Mouse (Mus musculus): ENCODE results near the gene Gm14085. TPM values are rescaled to one million over a fixed set of nuclear protein-coding genes. Genes with fewer than 3 reads are reported as not detected.

The Gm14085 gene
- total RNA-seq, 2 experiments from 2014 or later: 0.10 to 0.20 TPM

DNA sequence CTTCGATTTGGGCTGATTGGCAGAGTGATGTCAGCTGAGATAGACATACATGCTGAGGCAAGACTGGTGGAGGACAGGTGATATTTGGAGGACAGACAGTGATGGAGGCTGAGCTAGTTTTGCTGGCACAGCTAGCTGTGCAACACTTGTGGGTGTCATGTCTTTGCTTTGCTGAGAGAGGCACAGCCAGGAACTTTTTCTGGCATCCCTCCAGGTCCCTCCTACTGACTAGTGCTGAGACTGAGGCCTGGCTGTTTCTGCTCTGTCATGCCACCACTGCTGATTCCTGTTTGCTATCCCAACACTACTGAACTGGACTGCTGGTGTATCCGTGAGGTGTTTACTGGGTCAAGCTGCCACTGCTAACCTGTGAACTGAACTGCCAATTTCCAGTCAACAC, 48.6 kb downstream of the Gm14085 start:
- DNase-seq: no peak
- intact Hi-C loops (cut with DNase I; ENCODE audit: low total_unique reads): no loop called here

DNA sequence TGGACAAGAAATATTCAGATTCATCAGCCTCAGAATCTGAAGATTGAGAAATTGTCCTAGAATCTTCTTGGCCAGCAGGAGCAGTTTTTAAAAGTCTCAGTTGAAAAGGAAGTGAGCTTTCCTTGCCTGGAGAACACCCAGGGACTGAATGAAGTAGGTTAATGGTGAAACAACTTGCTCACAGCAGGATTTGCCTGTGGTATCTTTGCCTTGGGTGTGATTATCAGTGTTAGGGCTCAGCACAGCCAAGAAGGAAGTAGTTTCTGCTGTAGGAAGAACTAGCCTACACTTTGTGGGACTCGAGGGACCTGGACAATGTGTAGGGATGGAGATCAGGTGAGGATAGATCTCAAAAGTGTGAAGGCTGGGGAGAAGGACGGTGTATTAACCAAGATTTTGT, 49.9 kb downstream of the Gm14085 start:
- intact Hi-C loops (cut with DNase I; ENCODE audit: low total_unique reads): no loop called here
- DNase-seq: no peak

DNA sequence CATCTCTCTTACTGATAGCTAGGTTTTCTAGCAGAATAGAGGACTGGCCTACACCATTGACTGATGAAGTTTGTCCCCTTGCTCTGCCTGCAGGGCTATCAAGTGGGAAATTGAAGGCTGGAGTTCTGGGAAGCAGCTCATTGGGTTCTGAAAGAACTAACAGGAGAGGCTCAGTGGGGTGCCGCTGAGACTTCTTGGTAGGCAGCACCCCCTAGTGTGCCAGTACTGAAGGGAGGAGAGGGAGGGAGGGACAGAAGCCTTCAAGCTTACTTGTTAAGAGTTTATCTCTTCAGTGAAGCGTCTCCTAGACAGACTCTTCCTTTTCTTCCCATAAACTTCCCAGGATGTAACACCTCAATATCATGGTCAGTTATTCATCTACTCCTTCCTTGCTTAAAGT, 73.6 kb downstream of the Gm14085 start:
- DNase-seq: peak; percentile 30
- intact Hi-C loops (cut with DNase I; ENCODE audit: low total_unique reads): loop anchor here (5.0 kb wide), 1 partner anchor 176 kb away; no protein-coding TSS in a partner anchor

DNA sequence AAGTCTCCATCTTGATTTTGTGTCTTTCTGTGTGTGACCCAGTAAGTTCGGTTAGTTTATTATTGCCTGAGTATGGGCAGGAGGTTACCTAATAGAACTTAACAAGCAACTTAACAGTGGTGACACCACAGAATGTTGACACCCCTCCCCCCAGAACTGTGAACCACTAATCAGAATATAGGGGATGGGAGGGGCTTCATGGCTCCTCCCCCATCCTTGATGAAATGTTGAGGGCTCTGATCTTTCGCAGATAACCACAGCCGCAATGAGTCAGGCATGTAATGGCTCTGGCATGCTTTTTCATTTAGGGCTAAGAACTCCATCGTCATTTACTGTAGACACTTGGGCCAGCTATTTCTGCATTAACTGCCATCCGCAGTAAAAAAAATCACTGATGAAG, 76.5 kb downstream of the Gm14085 start:
- no peak for DNase-seq
- intact Hi-C loops (cut with DNase I; ENCODE audit: low total_unique reads): no loop called here

DNA sequence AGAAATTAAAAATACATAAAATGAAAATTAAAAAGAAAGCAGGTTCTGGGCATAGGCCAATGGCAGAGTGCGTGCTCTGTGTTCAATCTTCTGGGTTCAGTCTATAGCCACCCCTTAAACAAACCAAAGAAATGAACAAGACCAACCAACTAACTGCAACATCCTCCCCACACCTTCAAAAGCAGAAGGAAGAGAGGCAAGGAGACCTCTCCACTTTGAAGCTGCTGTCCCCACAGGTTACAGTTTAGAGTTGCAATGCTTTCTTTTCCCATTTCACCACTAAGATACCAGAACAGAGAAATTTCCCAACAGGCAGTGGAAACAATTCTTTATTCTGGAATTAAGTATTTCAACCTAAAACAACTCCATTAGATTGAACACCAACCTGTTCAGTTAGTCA, 77.5 kb downstream of the Gm14085 start:
- DNase-seq: no peak
- intact Hi-C loops (cut with DNase I; ENCODE audit: low total_unique reads): no loop called here

DNA sequence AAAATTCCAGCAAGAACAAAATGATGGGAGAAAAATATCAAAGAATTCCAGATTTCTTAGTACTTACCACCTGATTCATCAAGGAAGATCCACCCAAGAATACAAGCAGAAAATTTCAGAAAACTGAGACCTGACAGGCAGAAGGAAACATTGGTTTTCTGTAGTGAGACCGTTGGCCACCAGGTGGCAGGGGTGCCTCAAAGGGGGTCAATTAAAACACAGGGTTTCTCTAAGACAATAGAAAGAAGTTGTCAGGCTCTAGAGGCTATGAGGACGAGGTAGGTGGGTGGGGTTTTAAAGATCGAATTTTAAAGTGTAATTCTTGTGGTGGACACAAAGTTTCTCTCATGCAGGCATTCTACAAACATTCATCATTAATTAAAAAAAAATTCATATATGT, 84.7 kb downstream of the Gm14085 start:
- DNase-seq: peak; percentile 56
- intact Hi-C loops (cut with DNase I; ENCODE audit: low total_unique reads): no loop called here

DNA sequence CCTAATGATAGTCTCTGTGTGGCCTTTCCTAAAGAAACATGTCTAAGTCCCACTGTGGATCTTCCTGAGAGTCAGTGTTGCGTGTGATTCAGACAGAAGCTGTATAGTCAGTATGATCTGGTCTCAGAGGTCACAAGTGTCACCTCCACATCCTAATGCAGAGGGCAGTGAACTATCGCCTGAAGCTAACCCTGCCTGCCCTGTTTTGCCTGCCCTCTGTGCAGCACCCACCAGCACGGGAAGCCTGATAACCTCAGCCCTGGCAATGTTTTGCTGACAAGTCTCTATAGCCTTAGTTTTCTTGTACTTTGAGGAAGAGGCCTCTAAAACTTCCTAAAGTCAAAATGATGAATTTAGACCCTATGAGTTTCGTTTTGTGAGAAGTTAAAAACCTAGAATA, 85.7 kb downstream of the Gm14085 start:
- intact Hi-C loops (cut with DNase I; ENCODE audit: low total_unique reads): loop anchor here (5.0 kb wide), 1 partner anchor 37 kb away; no protein-coding TSS in a partner anchor
- no peak for DNase-seq

DNA sequence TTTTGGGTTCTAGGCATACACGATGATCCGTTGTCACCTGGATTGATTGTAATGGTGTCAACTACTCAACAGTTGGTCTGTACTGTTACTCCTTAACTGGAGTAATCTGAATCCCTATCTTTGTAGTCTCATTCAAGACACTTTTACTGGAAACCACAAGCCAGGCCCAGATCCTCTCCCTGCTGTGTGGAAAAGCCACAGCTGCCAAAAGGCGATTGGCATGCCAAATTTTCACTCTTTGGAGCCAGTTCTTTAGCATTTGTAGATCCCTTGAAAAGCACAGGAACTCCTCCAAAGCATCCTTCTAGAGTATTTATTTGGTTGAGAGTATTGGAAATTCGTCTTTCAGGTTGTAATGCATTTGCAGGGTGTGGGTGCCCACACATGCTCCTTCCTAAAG, 86.6 kb downstream of the Gm14085 start:
- intact Hi-C loops (cut with DNase I; ENCODE audit: low total_unique reads): loop anchor here (5.0 kb wide), 1 partner anchor 36 kb away; no protein-coding TSS in a partner anchor
- no peak for DNase-seq

DNA sequence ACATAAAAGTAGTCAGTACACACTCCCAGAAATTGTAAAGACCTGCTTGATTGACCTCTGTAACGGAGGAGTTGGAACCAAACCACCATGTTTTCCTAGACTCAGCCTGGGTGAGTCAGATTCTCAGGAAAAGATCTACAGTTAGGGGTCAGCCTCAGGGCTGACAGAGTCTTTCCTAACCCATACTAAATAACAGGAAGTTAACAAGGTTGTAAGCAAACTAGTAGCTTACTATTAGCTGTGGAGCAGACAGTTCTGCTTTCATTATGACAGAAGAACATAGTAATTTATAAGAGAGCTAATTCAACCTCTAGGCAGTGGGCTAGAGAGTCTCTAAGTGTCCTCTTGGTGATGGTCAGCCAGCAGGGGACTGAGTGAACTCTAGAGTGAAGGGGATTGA, 87.7 kb downstream of the Gm14085 start:
- DNase-seq: no peak
- intact Hi-C loops (cut with DNase I; ENCODE audit: low total_unique reads): loop anchor here (5.0 kb wide), 1 partner anchor 35 kb away; no protein-coding TSS in a partner anchor

DNA sequence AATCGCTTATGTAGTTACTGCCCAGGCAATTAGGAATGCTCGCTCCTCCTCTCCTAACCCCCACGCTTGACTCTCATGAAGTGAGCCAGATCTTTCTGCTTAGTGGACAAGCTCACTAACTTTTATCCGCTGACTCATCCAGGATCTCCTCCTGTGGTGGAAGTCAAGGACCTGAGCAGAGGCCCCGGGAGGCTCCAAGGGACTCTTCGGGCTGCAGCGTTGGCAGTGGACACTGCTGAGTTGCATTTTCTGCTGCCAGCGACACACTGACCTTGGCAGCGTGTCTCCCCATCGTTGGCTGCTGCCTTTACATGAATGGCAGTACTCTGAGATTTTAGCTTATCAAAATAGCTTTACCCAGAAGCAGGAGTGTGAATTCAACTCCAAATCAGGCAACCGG, 90.7 kb downstream of the Gm14085 start:
- peak; percentile 62 for DNase-seq
- intact Hi-C loops (cut with DNase I; ENCODE audit: low total_unique reads): no loop called here

DNA sequence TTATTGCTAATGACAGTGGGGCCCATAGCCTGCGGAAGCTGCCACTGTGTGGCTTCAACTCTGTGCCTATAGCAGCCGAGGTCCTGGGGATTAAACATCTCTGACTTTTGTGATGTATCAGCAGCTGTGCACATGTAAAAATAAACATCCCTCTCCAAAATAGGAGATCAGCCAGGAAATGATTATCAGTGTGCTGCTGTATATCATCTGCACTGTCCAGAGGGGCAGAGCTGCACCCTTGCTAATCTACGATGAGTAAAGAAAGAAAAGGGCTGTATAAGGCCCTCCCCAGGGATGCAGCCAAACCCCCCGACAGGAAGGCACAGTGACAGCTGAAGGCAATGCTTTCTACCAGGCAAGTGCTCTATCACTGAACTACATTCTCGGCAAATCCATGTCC, 91.6 kb downstream of the Gm14085 start:
- DNase-seq: no peak
- intact Hi-C loops (cut with DNase I; ENCODE audit: low total_unique reads): no loop called here

DNA sequence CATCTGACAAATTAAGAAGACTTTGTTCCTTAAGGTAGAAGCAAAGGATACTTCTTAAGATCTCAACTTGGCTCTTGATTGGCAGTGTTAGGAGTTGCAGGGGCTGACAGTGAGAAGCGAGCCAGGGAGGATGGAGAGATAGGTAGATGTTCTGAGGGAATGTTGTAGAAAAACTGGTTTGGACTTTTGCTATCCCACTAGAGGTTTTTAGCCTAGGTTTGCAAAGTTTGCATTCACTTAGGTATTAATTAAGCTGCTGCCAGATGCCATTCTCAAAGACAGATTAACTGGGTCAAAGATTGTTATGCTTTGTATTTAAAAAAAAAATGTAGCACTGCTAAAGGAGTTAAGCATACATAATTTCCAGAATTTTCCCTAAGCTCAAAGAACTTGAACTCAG, 92.6 kb downstream of the Gm14085 start:
- DNase-seq: no peak
- intact Hi-C loops (cut with DNase I; ENCODE audit: low total_unique reads): no loop called here

Other genes with a start within 250 kb of the Gm14085 start
- under 1 TPM; 0.13 to 0.18 TPM for gene Duox2, start 186.5 kb upstream of the Gm14085 start, total RNA-seq (2021)
- not detected for gene Duoxa2, start 186.0 kb upstream of the Gm14085 start, total RNA-seq (2021)
- under 1 TPM; 0.42 to 0.53 TPM for gene Duoxa1, start 171.2 kb upstream of the Gm14085 start, total RNA-seq (2021)
- gene Duox1, start 169.3 kb upstream of the Gm14085 start, total RNA-seq (2021): under 1 TPM; 0.27 to 0.45 TPM
- 1 to 10 TPM; 5.1 to 6.0 TPM for gene Shf, start 115.8 kb upstream of the Gm14085 start, total RNA-seq (2021)
- 1 to 10 TPM; 6.0 to 6.5 TPM for gene Slc28a2, start 58.5 kb upstream of the Gm14085 start, total RNA-seq (2021)
- gene Gatm, start 126.4 kb downstream of the Gm14085 start, total RNA-seq (2021): 10 to 100 TPM; 35.3 to 72.2 TPM
- not detected for gene AA467197, start 152.0 kb downstream of the Gm14085 start, total RNA-seq (2021)
- gene Slc30a4, start 217.7 kb downstream of the Gm14085 start, total RNA-seq (2021): 10 to 100 TPM; 13.1 to 14.8 TPM

Measured in gastrocnemius, postnatal 14 days (tissue).